Mouse (Mus musculus): ENCODE measurements around the gene Phf10.
"Not testable (repeated sequence)": the region's sequence is repeated elsewhere in the genome, so short reads cannot be mapped to it uniquely, and the experiment has no call there.

Phf10 gene

GRCm38 (mm10) chr17:14960951-14961556 lies at the start of gene Phf10:
Gene Phf10 (minus strand): TSS chr17:14961273.
- DNase-seq (ENCODE audit: inconsistent age in 2 of 2, low spot score in 1 of 2), result peak; percentile 70 to 86

- DNase-seq (ENCODE audit: inconsistent age in 2 of 2, low spot score in 1 of 2), result not testable (repeated sequence)
Measured at GRCm38 (mm10) chr17:15009706-15010413, 48.8 kb upstream of the Phf10 start, which contains the start of gene Gm3435. Gene Gm3435 (plus strand): TSS chr17:15010176.

GRCm38 (mm10) chr17:15009088-15009487 lies 48.0 kb upstream of the Phf10 start:
- DNase-seq (ENCODE audit: inconsistent age in 2 of 2, low spot score in 1 of 2), result not testable (repeated sequence)

- not testable (repeated sequence) for DNase-seq (ENCODE audit: inconsistent age in 2 of 2, low spot score in 1 of 2)
Measured at GRCm38 (mm10) chr17:15000047-15000446, 39.0 kb upstream of the Phf10 start.

- not testable (repeated sequence) for DNase-seq (ENCODE audit: inconsistent age in 2 of 2, low spot score in 1 of 2)
Measured at GRCm38 (mm10) chr17:14994140-14994539, 33.1 kb upstream of the Phf10 start.

GRCm38 (mm10) chr17:14993139-14993832 lies 32.2 kb upstream of the Phf10 start:
- DNase-seq (ENCODE audit: inconsistent age in 2 of 2, low spot score in 1 of 2), result not testable (repeated sequence)

- not testable (repeated sequence) for DNase-seq (ENCODE audit: inconsistent age in 2 of 2, low spot score in 1 of 2)
Measured at GRCm38 (mm10) chr17:14992522-14993138, 31.6 kb upstream of the Phf10 start.

- peak in 1 of 2 experiments; percentile 39 for DNase-seq (ENCODE audit: inconsistent age in 2 of 2, low spot score in 1 of 2)
Measured at GRCm38 (mm10) chr17:14990116-14990702, 29.1 kb upstream of the Phf10 start.

GRCm38 (mm10) chr17:14978362-14979038 lies 17.4 kb upstream of the Phf10 start, which contains the start of the genes 9030025P20Rik and Gm3417:
Gene 9030025P20Rik (plus strand): TSS chr17:14978468.
Gene Gm3417 (minus strand): TSS chr17:14978790.
- DNase-seq (ENCODE audit: inconsistent age in 2 of 2, low spot score in 1 of 2), result not testable (repeated sequence)

GRCm38 (mm10) chr17:14977718-14978361 lies 16.8 kb upstream of the Phf10 start:
- peak in 1 of 2 experiments; percentile 23 for DNase-seq (ENCODE audit: inconsistent age in 2 of 2, low spot score in 1 of 2)

- not testable (repeated sequence) for DNase-seq (ENCODE audit: inconsistent age in 2 of 2, low spot score in 1 of 2)
Measured at GRCm38 (mm10) chr17:14968373-14968913, 7.4 kb upstream of the Phf10 start.

- DNase-seq (ENCODE audit: inconsistent age in 2 of 2, low spot score in 1 of 2), result not testable (repeated sequence)
Measured at GRCm38 (mm10) chr17:14961557-14962154, 583 bp upstream of the Phf10 start.

- peak in 1 of 2 experiments; percentile 55 for DNase-seq (ENCODE audit: inconsistent age in 2 of 2, low spot score in 1 of 2)
Measured at GRCm38 (mm10) chr17:14960520-14960919, 553 bp downstream of the Phf10 start.

GRCm38 (mm10) chr17:14959979-14960378 lies 1.1 kb downstream of the Phf10 start:
- peak in 1 of 2 experiments; percentile 50 for DNase-seq (ENCODE audit: inconsistent age in 2 of 2, low spot score in 1 of 2)

GRCm38 (mm10) chr17:14958686-14959327 lies 2.3 kb downstream of the Phf10 start:
- DNase-seq (ENCODE audit: inconsistent age in 2 of 2, low spot score in 1 of 2), result no peak

GRCm38 (mm10) chr17:14953452-14953851 lies 7.6 kb downstream of the Phf10 start:
- no peak for DNase-seq (ENCODE audit: inconsistent age in 2 of 2, low spot score in 1 of 2)

- DNase-seq (ENCODE audit: inconsistent age in 2 of 2, low spot score in 1 of 2), result peak in 1 of 2 experiments; percentile 70
Measured at GRCm38 (mm10) chr17:14949161-14949827, 11.8 kb downstream of the Phf10 start.

- peak in 1 of 2 experiments; percentile 51 for DNase-seq (ENCODE audit: inconsistent age in 2 of 2, low spot score in 1 of 2)
Measured at GRCm38 (mm10) chr17:14944551-14944950, 16.5 kb downstream of the Phf10 start.

Data from adrenal gland, adult (tissue).